Mouse (Mus musculus) liver, embryonic 14.5 days (tissue): ENCODE results near the gene Grin2b.

Source experiments
- CTCF ChIP-seq: IDR thresholded peaks from 2 replicates; pipeline ENCODE4 v1.5.1; 2016; ENCODE audit warnings: antibody characterized with exemption, low read depth, control low read depth
- EP300 ChIP-seq: IDR thresholded peaks from 2 replicates; pipeline ENCODE4 v1.6.1; 2016; ENCODE audit warnings: antibody characterized with exemption, low read depth

DNA sequence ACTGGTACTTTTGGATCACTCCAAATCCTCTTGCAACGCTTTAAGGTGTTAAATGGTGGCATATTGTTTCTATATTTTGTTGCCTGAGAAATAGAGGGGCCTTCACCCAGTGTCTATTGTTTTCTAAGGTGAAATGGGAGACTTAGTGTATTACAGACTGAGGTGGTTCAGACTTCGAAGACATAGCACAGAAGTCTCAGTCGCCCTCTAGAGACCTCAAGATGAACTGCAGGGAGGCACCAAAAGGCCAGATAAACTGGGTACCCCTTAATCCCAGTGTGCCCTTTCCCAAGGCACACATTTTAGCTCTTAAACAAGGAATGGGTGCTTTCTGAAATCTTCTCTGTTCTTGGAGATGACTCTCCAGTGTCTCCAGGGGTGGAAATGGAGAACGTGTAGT is 345.4 kb downstream of the Grin2b start:
- TF ChIP-seq CTCF (peak; percentile 67), EP300 (no peak)
